Mouse (Mus musculus): ENCODE results near the gene Gp1bb. TPM values are rescaled to one million over a fixed set of nuclear protein-coding genes. Genes with fewer than 3 reads are reported as not detected.

Gene Gp1bb
- total RNA-seq, 2 experiments from 2014 or later: not detected

DNA sequence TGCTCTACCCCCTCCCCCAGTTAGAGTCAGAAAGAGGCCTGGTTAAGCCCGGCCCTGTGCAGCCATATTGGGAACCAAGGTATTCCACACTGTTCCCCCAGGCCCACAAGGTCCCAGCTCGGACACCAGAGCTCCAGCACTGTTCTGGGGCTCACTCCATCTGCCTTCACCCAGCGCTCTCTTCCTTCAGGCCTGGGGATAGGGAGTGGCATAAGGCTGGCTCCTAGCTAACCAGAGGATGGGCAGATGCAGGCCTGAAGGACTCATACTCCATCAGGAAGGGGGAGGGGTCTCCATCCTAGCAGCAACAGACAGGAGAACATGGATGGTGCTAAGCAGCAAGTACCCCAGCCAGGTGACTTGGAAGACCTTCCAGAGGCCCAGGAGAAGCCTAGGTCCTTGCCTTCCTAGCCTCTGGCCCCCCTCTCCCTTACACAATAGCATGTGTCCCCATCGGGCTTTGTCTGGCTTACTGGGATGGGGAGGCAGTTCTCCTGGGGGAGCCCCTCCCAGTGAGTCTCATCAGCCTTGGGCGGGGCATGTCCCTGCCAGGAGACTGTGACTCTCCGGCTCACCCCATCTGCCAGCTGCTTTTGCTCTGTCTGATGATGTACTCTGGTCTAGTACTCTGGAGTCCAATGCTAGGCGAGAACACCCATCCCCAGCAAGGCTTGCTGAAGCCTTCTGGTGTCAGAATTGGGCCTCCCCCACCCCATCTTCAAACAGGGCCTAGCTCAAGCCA lies 6.2 kb upstream of the Gp1bb start:
- DNase-seq: peak; percentile 8

DNA sequence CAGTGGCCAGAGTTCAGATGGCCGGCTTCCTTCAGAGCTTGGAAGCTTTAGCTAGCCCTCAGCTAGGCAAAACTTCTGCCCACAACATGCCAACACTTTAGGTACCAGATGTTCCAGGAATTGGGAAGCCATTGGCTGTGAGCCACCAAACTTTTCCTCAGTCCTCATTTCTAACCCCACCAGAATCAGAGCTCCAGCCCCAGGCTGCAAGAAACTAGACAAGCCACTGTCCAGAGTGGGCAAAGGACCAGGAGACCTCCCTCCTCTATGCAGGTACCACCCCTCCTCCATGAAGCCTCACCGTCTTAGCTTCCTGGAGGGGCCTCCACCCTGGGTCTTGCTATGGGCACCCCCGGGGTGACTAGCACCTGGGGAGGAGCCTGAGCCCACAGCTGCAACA lies 5.0 kb upstream of the Gp1bb start:
- DNase-seq: peak; percentile 12

DNA sequence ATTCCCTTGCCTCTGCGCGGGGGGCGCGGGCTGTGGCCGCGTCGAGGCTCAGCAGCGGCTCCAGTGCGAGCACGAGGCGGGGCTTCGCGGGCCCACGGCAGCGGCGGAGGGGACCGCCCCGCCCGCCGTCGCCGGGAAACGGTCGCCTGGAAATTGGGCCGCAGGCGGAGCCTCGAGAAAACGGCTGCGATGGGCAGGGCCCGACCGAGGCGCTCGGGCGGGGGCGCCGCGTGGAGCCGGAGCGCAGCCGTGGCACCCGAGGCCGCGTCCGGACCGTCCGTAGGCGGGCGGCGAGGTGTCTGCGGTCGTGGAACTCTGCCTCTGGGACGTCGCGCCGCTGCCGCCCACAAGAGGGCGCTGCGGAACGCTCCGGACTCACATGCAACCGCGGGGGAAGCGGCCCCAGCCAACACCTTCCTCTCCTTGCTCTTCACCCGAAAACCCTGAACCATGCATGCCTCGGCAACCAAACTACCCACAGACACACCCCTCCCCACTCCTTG lies 4.2 kb upstream of the Gp1bb start, which contains the start of gene Gm49601:
Gm49601 (minus strand) TSS at position 52 of the 503 bp plus-strand sequence.
- peak; percentile 85 for DNase-seq

DNA sequence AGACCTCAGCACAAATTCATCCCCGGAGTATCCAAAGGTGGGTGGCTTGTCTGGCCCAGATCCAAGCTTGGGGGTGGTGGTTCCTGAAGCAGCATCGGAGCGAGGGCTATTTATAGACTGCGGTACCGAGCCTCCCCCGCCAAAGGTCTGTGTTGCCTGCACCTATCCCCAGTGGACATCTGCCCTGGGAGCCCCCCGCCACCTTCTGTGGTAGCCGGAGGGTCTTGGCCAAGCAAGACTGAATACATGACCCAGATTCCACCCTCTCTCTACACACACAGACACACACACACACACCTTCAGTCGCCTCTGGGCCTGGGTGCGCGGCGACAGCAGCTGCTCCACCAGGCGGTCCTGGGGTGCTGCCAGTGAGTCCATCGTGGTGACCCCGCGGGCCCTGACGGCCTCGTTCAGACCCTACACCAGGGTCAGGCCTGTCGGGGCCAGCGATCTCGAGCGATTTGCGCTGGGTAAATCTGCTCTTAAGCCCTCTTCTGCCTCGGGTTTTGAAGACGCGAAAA lies 3.6 kb upstream of the Gp1bb start:
- peak; percentile 32 for DNase-seq

DNA sequence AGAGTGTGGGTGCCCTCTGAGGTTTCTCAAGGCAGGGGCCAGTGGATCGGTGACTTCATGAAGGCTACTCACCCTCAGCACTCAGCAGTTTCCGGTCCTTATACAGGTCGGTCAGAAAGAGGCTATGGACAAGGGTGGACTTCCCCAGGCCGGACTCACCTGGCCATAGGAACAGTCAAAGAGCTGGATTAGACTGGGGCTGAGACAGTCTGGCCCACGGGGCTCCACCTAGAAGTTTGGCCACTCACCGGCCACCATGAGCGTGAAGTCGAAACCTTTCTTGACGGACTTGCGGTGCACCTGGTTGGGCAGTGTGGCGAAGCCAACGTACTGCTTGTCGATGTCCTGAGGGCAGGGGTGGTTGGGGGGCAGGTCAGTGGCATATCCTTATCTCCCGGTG lies 2.9 kb upstream of the Gp1bb start:
- DNase-seq: peak; percentile 3

DNA sequence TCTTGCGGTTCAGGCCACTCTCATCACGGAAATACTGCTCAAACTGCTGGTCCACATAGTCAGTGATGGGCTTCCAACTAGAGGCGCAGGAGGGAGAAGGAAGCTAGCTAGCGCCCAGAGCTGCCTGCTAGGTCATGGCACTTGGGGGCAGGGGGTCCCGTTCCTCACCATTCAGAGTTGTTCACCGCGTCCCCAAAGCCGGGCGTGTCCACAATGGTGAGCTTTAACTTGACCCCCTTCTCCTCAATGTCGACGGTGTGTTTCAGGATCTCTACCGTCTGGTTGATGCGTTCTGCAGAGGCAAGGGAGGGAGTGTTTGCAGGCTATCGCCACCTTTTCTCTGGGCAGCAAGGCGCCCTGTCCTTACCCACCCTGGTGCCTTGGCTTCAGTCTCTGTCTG lies 2.4 kb upstream of the Gp1bb start:
- no peak for DNase-seq

GRCm38 (mm10) chr16:18623751-18624540 lies 1.7 kb upstream of the Gp1bb start:
- DNase-seq: no peak

DNA sequence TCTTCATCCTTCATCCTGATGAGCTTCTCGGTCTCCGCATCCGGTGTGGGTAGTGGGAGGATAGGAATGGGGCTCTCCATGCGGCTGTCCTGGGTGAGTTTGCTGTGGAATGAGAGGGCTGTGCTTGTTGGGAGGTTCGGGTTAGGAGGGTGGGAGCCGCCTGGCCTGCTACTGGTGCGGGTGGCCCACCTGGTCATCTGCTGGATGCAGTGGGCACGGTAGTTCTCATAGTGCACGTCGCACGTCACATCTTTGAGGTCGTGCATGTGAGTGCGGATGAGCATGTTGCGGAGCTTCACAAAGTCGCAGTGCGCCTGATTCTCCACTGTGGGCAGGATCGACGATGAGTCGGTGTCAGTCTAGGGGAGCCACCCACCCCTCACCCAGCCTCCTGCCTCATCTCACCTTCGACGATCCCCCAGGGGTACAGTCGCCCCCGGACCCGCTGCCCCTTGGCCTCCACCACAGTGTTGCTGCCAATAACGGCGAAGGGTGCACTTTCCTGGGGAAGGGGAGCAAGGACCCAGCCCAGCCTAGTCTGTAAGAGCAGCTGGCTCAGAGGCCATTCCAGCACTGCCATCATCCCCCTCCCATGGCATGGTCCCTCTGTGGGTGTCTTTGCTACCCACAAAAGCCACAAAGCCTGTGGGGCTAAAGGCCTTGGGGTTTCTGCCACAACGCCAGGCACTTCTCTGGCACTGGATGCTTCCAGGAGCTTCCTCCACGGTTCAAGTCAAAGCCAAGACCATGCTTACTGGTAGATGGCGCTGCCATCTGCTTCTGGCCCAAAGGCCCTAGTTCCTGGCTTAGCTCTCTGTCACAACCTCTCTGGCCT lies 930 bp upstream of the Gp1bb start:
- DNase-seq: no peak

GRCm38 (mm10) chr16:18621362-18622001 lies 721 bp downstream of the Gp1bb start:
- no peak for DNase-seq

- DNase-seq: peak; percentile 50
These were observed 1.4 kb downstream of the Gp1bb start for GRCm38 (mm10) chr16:18620601-18621361.

- DNase-seq: no peak
These were observed 2.0 kb downstream of the Gp1bb start for GRCm38 (mm10) chr16:18620201-18620600.

- DNase-seq: no peak
These were observed 3.1 kb downstream of the Gp1bb start for GRCm38 (mm10) chr16:18619110-18619509.

- DNase-seq: no peak
These were observed 3.9 kb downstream of the Gp1bb start for GRCm38 (mm10) chr16:18618297-18618696.

DNA sequence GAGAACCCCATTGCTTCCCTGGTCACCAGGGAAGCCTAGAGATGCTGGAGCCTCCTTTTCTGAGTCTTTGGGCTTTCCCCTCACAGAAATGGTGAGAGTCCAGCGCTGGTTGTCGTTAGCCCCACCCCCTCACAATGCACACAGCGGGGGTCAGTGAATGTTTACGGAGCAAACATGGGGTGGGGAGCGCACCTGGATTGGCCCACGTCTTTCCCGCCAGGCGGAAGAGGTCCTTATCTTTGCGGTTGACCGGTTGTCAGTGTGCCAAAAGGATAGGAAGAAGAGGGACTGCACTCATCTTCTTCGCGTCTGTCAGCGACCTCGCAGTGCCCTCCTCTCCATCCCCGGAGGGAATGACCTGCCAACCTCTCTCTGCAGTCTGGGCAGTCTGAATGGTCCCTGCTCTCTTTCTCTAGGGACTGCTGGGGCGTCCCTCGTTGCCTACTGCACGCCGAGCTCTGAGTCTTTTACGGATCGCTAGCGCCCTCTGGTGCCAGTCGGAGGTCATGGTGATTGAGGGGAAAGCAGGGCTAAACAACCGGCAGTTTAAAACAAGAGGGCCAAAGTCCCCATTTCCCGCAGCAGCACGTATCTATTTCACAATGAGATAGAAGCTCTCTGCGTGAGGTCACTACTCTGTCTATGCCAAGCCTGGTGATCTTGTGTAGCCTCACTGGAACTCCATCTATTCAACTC lies 4.7 kb downstream of the Gp1bb start:
- DNase-seq: peak; percentile 90

DNA sequence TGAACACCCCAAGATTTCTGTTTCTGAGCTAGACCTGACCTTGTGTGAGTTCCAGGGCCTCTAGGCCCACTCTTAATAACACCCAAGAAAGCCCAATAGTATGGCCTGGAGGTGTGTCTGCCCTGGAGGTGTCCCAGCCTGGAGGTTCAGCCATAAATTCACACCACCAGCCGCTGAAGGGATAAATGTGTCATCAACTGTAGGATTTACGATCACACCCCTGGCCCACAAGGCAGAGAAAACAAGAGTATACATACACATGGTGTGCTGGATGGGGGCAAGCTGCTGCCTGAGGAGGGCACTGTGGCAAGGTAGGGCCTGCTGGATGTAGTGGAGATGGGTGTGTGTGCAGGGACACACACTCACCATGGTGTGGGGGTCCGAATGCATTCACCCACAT lies 8.9 kb downstream of the Gp1bb start:
- DNase-seq: no peak

DNA sequence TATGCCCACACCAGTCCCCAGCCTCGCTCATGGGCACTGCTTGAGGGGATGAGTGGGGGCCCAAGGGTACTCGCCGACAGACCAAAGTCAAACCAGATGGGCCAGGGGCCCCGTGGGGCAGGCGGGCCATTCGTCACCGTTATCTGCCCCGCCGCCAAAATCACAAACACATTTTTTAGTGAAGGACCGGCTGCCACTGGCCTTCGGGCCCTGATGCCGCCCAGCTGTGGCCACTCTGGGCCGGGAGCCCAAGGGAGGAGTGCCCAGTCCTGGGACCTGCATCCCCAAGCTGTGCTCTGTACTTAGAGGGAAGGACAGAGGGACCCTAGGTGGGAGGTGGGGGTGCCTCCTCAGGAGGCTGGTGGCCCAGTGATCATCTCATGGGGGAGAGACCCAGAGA lies 10.5 kb downstream of the Gp1bb start:
- DNase-seq: no peak

- no peak for DNase-seq
These were observed 13.1 kb downstream of the Gp1bb start for GRCm38 (mm10) chr16:18609099-18609498.

- DNase-seq: peak; percentile 60
These were observed 14.0 kb downstream of the Gp1bb start for GRCm38 (mm10) chr16:18608226-18608625.

- DNase-seq: no peak
These were observed 16.5 kb downstream of the Gp1bb start for GRCm38 (mm10) chr16:18605705-18606104.

DNA sequence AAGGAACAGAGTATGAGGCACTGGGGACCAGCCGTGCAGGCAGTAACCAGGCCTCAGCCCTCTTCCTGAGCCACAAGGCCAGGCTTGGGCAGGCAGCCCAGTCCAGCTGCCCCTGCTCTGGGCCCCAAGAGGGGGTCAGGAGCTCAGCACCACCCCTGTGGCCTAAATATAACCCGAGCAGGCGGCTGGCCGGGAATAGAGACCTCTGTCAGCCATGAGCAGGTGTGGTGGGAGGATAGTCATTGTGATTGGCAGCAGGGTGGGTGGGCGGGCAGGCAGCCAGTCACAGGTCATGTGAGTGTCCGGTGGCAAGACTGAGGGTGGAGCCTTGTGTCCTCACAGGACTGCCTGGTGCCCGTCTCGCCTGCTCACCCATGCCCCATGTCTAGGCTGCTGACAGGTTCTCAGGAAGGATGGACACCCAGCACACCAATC lies 17.9 kb downstream of the Gp1bb start:
- peak; percentile 71 for DNase-seq

Data from gastrocnemius, postnatal 10 days (tissue).